14 mouse cellular contexts compared by ENCODE assay signal in the genomic region with DNA sequence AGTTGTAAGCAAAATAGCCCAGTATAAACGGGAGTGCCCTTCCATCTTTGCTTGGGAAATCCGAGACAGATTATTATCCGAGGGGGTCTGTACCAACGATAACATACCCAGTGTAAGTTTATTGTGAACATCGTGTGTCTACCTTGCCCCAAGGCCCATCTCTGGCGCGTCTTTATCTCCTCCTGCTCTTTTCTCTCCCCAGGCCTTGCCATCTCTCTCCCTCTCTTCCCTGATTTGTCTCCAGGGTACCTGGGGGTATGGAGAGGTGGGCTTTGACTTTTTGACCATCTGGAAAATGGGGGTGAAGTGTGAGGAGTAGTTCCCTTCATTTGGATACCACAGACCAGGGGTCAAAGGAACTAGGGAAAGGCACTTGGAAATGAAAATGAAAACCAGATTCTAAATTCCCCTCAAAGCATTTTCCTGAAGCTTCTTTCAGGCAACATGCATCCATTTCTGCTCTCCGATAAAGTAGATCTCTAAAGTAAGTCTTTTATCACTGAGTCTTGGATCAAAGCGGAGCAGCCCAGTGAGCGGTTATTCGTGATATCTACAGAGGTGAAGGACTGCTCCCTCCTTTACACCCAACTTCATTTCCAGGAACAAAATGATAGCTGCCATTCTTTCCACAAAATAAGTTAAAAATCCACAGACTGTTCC. TPM values are rescaled to one million over a fixed set of nuclear protein-coding genes. Genes with fewer than 3 reads are reported as not detected.
DNase-seq lines count a peak whose midpoint lies in the region; ATAC-seq and TF ChIP-seq lines count a peak whose summit lies in the region.
"Had no signal": no experiment of that assay in that cellular context is flagged by ENCODE, and none has a peak within 500 bp of the region (broad histone marks: within the 10 kb centered on the region; RNA-seq: fewer than 3 reads in every experiment).

No protein-coding gene starts in this region.

- H3K27ac ChIP-seq in neural tube, embryonic 15.5 days (replicated peaks): no peak overlapping the region
- peak overlapping the region; percentile 1 for H3K27ac ChIP-seq in hindbrain, postnatal 0 days
- H3K27ac ChIP-seq: liver, embryonic 14.5 days had no signal

- H3K27me3 ChIP-seq in neural tube, embryonic 15.5 days (replicated peaks): peaks cover 83% of the 10 kb centered on the region
- H3K27me3 ChIP-seq in hindbrain, postnatal 0 days (ENCODE audit: insufficient read depth, low read length): peaks cover 9% of the 10 kb centered on the region; the same call in 1 of the 2 replicates

- H3K4me3 ChIP-seq in neural tube, embryonic 15.5 days (replicated peaks): no peak overlapping the region
- 0 out of 2 replicates have a peak overlapping the region, but pooled peaks have one; percentile 1 for H3K4me3 ChIP-seq in hindbrain, postnatal 0 days (ENCODE audit: low read length)

- no peak for TF ChIP-seq CTCF in hindbrain, postnatal 0 days (IDR thresholded peaks at IDR 0.05; ENCODE audit: low read depth)

- no peak overlapping the region for H3K4me2 ChIP-seq in neural tube, embryonic 15.5 days
- H3K4me2 ChIP-seq in hindbrain, postnatal 0 days (ENCODE audit: low read depth, low read length): peak overlapping the region; percentile 65
- H3K4me2 ChIP-seq: heart, embryonic 11.5 days had no signal

- no peaks in the 10 kb centered on the region for H3K36me3 ChIP-seq in neural tube, embryonic 15.5 days
- H3K36me3 ChIP-seq in hindbrain, postnatal 0 days (ENCODE audit: insufficient read depth, low read length): no peaks in the 10 kb centered on the region

- H3K9ac ChIP-seq in neural tube, embryonic 15.5 days (replicated peaks): no peak overlapping the region
- H3K9ac ChIP-seq in hindbrain, postnatal 0 days (replicated peaks; ENCODE audit: low read length): no peak overlapping the region
- H3K9ac ChIP-seq: liver, embryonic 14.5 days had no signal

- WGBS in neural tube, embryonic 15.5 days: 42% methylated on average over 11 of the region's 11 CpGs
- WGBS in hindbrain, postnatal 0 days: 52% methylated on average over 11 of the region's 11 CpGs

- ATAC-seq in cerebellum, adult (ENCODE audit: insufficient number of reproducible peaks, low FRiP score, low TSS enrichment): no peak
- ATAC-seq in neural tube, embryonic 15.5 days (ENCODE audit: low FRiP score): no peak
- ATAC-seq in hindbrain, postnatal 0 days: no peak

- H3K9me3 ChIP-seq in neural tube, embryonic 15.5 days (replicated peaks): no peaks in the 10 kb centered on the region
- H3K9me3 ChIP-seq in hindbrain, postnatal 0 days (ENCODE audit: low read length): no peaks in the 10 kb centered on the region

- peaks cover 42% of the 10 kb centered on the region for H3K4me1 ChIP-seq in neural tube, embryonic 15.5 days
- 0 out of 2 replicates have a peak, but pooled peaks cover 12% of the 10 kb centered on the region for H3K4me1 ChIP-seq in hindbrain, postnatal 0 days (ENCODE audit: insufficient read depth, low read length)

- DNase-seq in cerebellum, adult 18-20 months: peak; percentile 24 to 59
- DNase-seq in neural tube, embryonic 10.5 days (ENCODE audit: extremely low spot score, low spot score): peak; percentile 45
- no peak for DNase-seq in hindbrain, postnatal 0 days (ENCODE audit: low spot score)
- DNase-seq in retina, postnatal 1 day: peak; percentile 53
- no peak for DNase-seq in natural killer cell, adult 2 months (ENCODE audit: low spot score in 2 of 2)
- DNase-seq in frontal cortex, adult 2 months (ENCODE audit: extremely low spot score in 1 of 2, low spot score in 1 of 2): no peak
- DNase-seq: adrenal gland, postnatal 25 days; lung, postnatal 36 days had no signal

RNA-seq across cellular contexts. Expression of a gene that starts 16.4 kb away (rescaled TPM):
- polyA plus RNA-seq in neural tube, embryonic 15.5 days (2015; fragmentation: Nextera tagmentation; extraction: Ambion mirVana): 9.4 and 11.4 TPM in 2 replicates
- total RNA-seq in hindbrain, postnatal 0 days (2014; rRNA removed): 88.7 and 136 TPM in 2 replicates
- polyA plus RNA-seq in hindbrain, postnatal 0 days (2015; fragmentation: Nextera tagmentation; extraction: Ambion mirVana): 68.7 and 82.3 TPM in 2 replicates
- polyA plus RNA-seq in frontal cortex, adult 2 months (2012; rRNA removed): 40.3 and 47.5 TPM in 2 replicates
- total RNA-seq: adrenal gland, postnatal 25 days; gastrocnemius, adult 8-10 months had no signal
- polyA plus RNA-seq: thymus, postnatal 0 days had no signal

Comparison
In these comparisons a context has a peak if more than half of its experiments do, and no peak if none do; other contexts are left out.
1. DNase-seq: peak in cerebellum, adult 18-20 months (2 of 2), neural tube, embryonic 10.5 days (single experiment) and retina, postnatal 1 day (single experiment); none in hindbrain, postnatal 0 days (single experiment), natural killer cell, adult 2 months (0 of 2) and frontal cortex, adult 2 months (0 of 2).